Mouse (Mus musculus): Measurements from ENCODE around the gene Psmb9. TPM values are rescaled to one million over a fixed set of nuclear protein-coding genes. Genes with fewer than 3 reads are reported as not detected.
A peak's percentile ranks its signal among the peaks of the same experiment; 100 is the strongest.
"Not testable (repeated sequence)": the region's sequence is repeated elsewhere in the genome, so short reads cannot be mapped to it uniquely, and the experiment has no call there.

The Psmb9 gene
- total RNA-seq, 2 experiments from 2014 or later, result 1.3 to 3.1 TPM

DNA sequence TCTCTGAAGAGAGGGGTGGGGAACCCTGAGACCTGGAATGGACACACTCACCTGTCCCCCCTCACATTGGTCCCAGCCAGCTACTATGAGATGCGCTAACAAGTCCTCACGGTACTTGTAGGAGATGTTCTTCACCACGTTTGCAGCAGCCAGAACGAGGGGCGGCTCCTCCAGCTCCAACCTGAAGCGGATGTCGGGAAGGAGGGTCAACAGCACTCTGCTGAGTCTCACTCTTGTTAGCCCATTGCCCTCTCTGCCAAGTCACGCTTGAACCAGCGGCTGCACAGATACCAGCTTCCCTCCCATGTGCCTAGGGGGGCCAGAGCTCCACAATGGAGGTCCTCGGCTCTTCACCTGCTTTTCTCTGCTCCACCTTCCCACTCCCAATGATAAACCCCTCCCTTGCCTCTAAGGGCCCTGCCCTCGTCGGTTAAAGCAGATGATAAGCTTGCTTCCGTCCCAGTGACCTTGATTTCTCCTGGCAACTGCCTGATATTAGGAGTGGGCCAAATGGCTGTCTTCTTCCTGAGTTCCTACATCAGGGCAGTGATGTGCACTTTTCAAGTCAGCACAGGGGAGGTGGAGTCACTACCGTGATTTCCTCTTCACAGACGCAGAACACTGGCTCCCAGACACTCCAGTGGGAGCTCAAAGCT, 3.9 kb downstream of the Psmb9 start:
- no peak for DNase-seq

DNA sequence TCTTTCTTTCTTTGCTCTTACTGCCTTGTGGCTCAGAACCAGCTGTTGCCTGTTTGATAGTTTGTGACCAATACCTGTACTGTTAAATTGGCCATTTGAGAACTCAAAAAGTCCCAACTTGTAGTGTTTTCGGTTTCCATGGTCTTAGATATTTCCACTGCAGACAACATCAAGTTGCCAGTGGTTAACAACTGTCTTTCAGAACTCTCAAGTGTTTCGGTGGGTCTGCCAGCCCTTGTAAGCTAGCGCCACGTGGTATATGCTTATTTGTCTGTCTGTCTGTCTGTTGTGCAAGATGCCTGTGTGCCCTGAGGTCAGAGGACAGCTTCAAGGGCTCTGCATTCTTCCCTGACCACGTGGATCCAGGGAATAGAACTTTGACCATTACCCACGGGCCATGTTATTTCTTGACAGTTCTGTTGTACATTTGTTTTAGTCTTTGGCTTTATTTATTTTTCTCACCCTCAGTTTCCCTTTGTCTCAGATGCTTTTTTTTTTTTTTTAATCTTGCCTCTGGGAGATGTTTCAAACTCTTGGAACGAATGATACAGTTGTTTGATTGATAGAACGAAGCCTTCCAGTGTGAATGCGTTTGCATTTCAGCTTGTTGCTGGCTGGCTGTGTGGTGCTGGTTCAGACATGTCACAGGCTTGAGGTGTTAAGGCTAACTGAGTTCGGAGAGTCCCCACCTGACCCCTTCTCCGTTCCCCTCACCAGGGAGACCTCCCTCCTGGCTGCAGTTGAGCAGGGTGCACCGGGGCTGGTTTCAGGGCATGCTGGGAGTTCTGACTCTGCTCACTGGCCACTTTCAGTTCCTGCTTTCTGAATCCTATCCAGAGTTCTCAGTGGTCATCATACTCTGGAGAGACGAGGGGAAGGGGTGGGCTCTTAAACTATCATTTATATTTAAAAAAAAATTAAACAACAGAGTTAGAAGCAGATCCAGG, 7.4 kb downstream of the Psmb9 start:
- no peak for DNase-seq

DNA sequence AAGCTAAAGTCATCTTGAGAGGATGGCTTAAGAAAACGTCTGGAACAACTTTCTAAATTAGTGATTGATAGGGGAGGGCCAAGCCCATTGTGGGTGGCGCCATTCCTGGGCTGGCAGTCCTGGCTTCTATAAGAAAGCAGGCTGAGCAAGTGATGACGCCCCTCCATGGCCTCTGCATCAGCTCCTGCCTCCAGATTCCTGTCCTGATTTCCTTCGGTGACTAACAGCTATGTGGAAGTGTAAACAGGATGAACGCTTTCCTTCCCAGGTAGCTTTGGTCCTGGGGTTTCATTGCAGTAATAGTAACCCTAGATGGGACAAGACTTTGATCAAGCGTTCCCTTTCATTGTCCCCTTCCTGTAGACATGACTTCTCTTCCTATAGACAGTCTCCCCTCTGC, 8.5 kb downstream of the Psmb9 start:
- DNase-seq, result no peak

DNA sequence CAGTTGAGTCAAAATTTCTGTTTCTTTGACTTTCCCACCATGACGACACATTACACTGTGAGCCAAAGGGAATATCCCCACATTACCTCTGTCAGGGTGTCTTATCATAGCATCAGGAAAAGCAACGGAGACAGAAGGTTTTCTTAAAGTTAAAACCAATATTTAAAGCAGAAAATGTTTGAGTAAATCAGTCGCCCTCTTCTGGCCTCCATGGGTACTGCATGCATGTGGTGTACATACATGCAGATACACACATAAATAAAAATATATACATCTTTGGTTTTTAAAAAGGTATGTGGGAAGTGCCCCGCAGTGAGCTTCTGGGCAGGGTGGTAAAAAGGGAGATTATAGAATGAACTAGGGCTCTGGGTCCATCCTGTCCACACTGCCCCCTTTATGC, 10.4 kb downstream of the Psmb9 start:
- no peak for DNase-seq

DNA sequence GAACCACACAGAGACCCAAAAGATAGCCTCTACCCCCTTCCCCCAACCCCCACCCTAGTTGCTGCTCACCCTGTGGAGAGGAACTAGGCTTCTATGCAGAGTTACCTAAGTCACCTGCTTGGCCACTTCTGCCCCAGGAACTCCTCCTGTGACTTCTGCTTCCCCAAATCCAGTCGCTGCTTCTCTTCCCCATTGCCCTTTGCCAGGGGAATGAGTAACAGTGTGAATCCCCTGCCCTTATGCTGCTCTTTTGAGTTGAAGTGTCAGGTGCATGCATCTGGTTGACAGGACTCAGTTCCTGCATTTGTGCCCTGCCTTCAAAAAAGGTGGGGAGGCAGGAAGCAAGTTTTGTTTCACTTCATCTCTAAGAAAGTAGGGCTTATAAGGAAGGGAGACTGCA, 13.5 kb downstream of the Psmb9 start:
- DNase-seq, result no peak

DNA sequence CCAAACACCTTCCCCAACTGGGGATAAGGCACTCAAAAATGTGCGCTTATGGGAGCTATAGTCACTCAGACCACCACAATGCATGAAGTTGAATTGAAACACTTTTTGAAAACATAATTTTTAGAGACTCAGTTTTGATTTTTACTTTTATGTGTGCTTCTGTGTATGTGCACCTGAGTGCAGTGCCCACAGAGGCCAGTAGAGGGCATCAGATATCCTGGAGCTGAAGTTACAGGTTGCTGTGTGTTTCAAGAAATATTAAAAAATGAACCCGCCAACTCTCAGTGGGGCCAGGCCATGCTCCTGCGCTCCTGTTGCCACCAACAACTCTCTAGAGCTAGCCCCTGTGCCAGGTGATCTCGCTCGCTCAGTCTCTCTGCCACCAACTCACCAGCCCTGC, 15.0 kb downstream of the Psmb9 start:
- no peak for DNase-seq

DNA sequence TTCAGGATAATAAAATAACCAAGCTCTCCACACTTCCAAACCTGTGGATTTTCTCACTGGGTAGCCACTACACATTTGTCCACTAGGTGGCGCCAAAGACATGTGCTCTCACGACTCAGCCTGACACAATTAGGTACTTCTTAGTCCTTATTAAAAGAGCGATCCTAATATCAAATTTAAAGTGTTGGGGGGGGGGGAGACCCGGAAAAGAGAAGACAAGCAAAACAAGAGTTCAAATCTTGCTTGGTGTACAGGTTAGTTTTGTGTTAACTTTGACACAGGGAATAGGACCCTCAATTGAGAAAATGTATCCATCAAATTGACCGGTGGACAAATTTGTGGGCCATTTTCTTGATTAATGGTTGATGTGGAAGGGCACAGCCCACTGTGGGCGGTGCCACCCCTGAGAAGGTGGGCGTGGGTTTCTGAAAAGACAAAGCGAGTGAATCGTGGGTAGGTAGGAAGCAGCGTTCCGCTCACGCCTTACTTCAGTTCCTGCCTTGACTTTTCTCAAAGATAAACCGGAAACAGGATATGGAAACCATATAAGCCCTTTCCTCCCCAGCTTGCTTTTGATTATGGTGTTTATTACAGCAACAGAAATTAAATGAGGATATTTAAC, 16.6 kb downstream of the Psmb9 start:
- DNase-seq, result peak; percentile 38

DNA sequence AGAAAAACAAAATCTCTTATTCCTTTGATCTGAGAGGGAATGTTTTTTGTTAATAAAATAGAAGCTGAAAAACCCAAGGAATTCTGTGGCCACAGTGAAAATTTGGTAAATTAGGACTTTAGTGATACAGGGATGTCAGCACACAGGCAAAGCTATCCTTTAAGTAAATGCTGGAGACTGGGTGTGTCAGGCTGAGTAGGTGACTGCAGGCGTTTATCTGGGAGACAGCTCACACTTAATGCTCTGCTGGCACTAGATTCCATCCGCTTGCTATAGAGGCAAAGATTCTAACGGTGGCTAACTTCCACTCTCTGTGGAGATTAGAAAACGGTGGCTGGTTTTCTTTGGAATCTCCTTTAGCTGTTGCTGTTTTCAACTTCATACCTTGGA, 17.1 kb downstream of the Psmb9 start:
- no peak for DNase-seq

DNA sequence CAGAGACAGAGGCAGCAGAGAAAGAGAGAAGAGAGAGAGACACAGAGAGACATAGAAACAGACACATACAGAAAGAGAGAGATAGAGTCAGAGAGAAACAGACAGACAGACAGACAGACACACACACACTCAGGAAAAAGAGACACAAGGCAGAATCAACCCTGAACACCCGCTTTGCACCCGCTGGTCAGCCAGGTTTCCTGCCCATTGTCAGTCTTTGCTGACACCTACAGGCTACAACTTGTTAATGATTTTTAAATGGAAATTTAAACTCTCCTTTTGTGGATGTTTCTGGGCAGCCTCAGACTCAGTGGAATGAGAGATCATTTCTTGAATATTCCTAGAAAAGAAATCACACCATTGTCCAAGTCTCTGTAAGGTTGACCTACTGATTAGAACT, 18.3 kb downstream of the Psmb9 start:
- DNase-seq, result no peak

DNA sequence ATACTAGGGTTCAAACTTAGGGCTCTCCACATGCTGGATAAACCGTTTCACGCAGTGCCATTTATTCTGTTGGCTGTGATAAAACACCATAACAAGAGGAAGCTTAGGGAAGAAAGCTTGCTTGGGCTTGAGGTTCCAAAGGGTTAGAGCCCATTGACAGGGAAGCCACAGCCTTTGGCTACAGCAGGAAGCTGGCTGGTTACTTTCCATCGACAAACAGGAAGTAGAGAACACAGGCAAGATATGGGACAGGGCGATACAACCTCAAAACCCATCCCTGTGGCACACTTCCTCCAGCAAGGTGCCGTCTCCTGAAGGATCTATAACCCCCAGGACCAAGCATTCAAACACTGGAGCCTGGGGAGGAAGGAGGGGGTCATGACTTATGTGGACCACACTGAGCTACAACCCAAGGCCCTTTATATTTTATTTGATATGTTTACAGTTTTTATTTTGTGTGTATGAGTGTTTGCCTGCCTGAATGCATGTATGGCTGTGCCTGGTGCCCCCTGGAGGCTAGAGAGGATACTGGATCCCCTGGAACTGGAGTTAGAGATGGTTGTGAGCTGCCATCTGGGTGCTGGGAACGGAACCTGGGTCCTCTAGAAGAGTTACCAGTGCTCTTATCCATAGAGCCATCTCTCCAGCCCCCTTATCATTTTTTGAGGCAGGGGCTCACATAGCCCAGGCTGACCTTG, 22.4 kb downstream of the Psmb9 start:
- no peak for DNase-seq

DNA sequence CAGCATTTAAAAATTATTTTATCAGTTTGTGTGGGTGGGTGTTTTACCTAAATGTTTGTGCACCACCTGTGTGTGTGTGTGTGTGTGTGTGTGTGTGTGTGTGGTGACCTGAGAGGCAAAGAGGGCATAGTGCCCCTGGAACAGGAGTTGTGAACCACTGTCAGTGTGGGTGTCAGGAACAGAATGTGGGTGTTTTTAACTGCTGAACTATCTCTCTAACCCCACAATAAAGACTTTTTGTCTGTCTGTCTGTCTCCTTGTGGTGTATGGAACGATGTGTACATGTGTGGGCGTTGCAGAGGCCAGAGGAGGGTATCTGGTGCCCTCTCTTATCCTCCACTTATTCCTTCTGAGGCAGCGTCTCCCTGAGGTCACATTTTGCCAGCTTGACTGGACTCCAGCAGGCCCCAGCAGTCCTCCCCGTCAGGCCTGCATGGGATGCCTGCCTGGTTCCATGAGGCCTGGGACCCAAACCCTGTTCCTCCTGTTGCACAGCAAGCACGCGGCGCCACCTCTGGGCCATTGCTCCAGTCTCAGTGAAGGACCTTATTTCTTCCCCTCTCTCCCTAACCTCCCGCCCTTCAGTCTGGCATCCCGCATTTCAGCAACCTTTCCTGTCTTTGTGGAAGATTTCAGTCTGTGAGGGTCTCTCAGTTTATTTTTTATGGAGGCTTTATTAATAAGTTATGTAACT, 23.2 kb downstream of the Psmb9 start:
- no peak for DNase-seq

DNA sequence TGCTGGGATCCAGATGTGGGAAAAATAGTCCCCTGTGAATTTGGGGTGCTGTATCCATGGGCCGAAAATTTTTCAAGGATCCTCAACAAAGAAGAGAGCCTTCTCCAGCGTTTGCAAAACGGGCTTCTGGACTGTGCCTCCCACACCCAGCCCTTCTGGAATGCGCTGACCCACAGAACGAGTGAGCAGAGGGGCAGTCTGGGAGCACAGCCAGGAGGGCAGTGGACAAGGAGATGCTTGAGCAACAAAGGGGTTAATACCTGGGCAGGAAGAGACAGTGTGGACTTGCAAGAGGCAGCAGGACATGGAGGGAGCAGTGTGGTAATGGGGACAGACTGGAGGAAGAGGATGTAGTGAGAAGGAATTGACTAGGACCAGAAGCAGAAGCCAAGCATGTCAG, 32.0 kb downstream of the Psmb9 start:
- no peak for DNase-seq

DNA sequence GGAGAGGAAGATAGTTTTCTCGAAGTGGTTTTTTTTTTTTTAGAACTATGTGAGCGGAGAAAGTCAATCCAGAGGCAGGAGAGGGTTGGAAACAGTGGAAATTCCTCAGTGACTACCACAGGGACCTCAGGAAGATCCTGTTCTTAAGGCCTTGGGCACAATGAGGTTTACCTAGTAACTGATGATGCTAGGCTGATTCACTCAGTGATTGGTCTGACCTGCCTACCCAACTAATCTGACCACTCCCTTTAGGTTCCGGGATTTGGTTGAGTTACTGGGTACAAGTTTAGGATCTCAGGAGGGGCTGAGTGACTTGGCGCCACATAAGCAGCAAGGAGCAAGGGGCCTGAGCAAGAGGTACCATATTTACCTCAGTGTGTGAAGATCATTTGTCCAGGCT, 34.6 kb downstream of the Psmb9 start, which contains the start of gene H2-DMb1:
H2-DMb1 (plus strand) TSS at position 150 of the 400 bp plus-strand sequence.
- no peak for DNase-seq

DNA sequence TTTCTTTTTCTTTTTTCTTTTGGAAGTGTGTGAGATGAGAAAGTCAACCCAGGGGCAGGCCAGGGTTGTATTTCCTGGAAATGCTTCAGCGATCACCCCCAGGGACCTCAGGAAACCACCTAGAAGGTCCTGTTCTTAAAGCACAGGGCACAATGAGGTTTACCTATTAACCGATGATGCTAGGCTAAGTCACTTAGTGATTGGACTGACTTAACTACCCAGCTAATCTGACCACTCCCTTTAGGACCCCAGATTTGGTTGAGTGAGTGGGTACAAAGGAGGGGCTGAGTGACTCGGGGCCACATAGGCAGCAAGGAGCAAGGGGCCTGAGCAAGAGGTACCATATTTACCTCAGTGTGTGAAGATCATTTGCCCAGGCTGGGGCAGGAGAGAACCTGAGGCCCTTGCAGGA, 42.6 kb downstream of the Psmb9 start:
- DNase-seq, result no peak

DNA sequence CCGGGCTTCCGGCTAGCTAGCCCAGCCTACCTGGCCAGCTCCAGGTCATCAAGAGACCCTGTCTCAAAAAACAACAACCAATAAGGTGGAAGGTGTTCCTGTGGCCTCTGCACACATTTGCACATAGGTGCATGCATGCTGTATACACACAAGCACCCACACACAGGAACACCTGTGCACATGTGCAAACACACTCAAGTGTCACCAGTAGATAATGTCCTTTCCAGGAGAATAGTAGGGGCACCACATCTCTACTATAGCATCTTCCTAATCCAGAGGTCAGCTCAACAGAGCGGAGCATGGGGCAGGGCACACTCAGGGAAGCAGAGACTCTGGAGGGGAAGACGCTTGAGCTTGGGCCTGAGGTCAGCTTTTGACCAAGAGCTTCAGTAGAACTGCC, 43.3 kb downstream of the Psmb9 start:
- DNase-seq, result not testable (repeated sequence)

DNA sequence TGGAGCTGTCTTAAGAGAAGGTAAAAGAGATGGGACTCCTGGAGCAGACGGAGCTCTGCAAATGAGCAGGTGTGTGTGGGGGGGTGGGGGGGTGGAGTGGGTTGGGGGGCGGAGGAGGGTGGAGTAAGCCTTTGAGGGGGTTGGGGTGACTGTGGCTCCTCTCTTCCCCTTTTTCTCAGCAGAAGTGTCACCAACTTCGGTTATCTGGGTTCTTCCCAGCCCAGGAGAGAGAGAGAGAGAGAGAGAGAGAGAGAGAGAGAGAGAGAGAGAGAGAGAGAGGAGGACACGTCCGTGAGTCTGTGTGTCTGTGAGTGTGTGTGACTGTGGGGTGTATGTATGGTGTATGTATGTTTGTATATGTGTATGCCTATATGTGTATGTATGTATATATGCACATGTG, 44.1 kb downstream of the Psmb9 start:
- no peak for DNase-seq

DNA sequence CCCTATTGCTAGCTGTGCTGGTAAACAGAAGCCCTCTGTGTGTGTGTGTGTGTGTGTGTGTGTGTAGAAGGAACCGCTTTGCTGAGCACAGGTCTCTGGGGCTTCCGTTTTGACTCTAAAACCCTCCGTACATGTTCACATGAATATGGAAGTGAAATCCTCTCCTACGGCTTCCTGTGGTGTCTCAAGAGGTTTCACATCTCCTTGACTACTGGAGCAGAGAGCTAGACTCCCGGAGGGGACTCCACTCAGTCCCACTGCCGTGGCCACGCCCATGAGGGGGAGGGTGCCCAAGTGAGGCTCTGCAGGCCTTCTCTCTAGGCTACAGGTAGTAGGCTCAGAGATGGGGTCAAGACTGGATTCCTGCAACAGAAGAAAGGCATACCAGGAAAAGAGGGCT, 44.5 kb downstream of the Psmb9 start, which contains the start of gene H2-DMb2:
H2-DMb2 (plus strand) TSS at position 275 of the 400 bp plus-strand sequence.
- DNase-seq, result peak; percentile 68

DNA sequence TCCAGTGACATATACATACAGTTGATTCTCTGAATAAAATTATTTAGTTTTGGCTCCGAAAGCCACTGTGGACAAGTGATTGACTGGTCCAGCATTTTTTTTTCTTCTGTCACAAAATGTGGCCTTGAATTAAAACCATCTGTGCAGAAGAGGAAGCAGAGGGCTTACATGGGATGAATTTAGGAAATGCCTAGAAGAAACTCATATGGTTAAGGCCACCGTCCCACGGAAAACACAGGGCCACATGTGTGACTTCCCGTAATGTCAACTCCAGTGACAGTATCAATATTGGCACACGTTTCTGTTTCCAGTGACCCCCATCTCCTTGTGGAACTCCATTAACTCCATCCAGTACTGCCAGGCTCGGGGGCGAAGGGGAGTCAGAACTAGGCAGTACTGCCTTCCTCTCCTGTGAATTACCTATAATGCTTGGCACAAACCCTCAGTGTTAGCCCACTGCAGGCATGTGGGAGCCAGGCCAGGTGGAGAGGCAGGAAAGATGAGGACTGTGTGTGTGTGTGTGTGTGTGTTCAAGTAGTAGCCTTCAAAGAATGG, 45.0 kb downstream of the Psmb9 start:
- no peak for DNase-seq

DNA sequence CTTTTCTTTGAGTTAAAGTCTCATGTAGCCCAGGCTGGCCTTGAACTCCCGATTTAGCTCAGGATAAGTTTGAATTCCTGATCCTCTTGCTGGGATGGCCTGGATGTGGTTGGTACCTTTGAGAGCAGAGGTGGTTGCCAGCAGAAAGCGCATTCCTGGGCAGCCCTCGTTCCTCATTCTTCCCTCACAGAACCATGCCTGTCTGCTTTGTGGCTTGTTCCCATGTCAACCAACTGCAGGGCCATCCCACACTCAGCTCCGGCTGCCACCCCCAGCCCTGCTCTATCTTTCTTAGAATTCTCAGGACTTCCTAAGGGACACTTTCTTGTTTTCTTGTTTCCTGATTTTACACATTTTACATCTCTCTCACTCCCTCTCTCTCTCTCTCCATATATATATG, 46.1 kb downstream of the Psmb9 start:
- no peak for DNase-seq

DNA sequence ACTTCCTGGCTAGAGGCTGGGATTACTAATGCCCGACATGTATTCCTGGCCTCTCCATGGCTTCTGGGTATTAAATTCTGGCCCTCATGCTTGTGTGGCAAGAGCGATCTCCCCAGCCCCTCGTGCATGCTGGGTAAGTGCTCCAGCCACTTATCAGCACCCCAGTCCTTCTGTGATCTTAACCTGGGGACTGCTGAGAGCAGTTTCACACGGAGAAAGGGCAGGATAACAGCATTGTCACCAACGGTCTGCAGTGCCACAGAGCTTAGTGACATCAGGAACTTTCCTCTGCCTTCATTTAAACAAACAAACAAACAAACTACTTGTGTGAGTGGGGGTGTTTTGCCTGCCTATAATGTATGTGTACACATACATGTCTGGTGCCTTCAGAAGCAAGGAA, 47.3 kb downstream of the Psmb9 start:
- no peak for DNase-seq

DNA sequence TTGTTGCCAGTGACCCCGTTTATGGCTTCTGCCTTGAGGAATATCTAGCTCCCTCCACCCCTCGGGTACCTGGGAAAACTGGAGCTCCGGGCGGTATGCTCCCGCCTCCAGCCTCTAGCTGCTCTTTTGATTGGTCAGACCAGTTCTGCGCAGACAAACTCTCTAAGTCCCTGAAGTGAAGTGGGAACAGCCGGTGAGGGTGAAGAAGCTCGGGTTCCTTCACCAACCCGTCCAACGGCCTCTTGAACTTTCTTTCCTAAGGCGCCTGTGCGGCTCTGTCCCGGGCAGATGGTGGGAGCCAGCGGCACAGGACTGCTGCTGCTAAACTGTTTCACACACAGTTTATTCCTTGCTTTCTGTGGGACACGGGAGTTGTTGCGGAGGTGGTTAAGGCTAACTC, 48.1 kb downstream of the Psmb9 start:
- DNase-seq, result peak; percentile 51

All from gastrocnemius, postnatal 25 days (tissue).